Mouse (Mus musculus) neural tube, embryonic 10.5 days (tissue): Measurements from ENCODE around the gene Coa6.
A peak's percentile ranks its signal among the peaks of the same experiment; 100 is the strongest.

Experiments used
- DNase-seq: peaks from one replicate; pipeline ENCODE4 v3.0.0-alpha.2; 2017; ENCODE audit warnings: low spot score; ENCODE audit errors: extremely low spot score

The Coa6 gene

DNA sequence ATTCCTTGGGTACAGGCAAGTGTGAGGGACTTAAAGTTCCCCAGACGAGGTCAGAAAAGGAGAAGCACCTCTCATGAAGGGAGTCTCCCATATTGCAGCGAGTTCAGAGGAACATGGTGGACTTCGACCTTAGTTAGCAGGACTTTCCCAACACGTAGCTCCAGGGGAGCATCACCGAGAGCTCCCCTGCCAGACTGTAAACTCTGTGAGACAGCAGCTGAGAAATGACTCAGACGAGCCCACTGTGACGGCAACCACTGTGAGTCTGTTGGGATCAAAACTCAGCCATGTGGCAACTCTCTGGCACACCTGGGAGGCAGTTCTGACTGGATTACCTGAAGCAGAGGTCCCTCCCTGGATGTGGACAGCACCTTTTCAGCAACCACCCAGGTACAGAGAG lies 41.8 kb downstream of the Coa6 start:
- no peak for DNase-seq

DNA sequence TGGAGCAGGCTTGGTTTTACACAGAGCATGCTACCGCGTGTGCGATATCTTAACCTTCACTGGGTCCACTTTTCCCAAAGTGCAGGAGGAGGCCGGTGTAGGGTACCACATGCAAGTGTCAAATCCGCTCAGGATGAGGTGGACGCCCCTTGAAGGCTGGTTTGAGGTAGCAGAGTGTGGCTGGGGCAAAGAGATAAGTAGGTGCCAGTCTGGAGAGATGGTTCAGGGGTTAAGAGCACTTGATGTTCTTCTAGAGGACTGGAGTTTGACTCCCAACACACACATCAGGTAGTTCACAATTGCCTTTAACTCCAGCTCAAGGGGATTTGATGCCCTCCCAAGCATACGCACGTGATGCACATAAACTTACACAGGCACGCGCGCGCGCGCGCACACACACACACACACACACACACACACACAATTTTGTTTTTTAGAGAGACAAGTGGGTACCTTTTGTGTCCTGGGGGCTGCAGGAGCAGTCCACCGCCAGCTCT lies 51.5 kb downstream of the Coa6 start:
- no peak for DNase-seq

DNA sequence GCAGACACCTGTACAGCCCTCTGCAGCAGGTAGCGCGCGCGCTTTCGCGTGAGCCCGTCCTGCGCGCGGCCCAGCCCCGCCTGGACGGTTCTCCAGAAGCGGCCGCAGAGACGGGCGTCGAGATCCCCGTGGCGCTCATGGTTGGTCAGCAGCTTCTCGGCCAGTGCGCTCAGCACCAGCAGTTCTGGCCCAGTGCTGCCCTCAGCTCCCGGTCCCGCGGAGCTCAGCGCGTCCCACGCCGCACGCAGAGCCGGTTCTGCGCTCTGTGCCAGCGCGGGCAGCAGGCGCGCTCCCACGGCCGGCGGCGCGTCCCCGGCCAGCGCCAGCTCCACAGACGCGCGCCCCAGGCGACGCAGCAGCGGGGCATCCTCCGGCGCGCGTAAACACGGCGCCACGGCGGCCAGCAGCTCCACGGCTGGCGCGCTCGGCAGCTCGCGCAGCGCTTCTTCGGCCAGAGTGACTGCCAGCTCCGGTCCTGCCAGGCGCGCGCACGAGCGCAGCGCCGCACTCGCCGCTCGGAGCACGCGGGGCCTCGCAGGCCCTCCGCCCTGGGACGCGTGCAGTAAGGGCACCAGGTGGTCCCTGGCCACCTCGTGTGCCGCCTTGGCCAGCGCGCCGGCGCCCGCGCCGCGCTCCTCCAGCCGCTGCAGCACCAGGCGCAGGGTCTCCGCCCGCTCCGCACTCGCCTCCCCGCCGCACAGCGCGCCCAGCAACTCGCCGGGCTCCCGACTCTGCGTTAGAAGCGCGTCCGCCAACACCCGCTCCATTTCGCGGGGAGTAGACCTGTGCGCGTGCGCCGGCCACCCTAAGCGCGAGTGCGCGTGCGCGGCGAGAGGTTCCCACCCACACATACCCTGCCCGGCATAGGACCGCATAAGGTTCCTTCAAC lies 52.2 kb downstream of the Coa6 start, which contains the start of gene Tarbp1:
Tarbp1 (minus strand) TSS at position 767 of the 889 bp plus-strand sequence.
- peak; percentile 90 for DNase-seq
